Mouse (Mus musculus): ENCODE results near the gene Usp29.
A peak's percentile ranks its signal among the peaks of the same experiment; 100 is the strongest.
"Not testable (repeated sequence)": the region's sequence is repeated elsewhere in the genome, so short reads cannot be mapped to it uniquely, and the experiment has no call there.

Usp29 gene

GRCm38 (mm10) chr7:6874448-6874847 lies 144.1 kb downstream of the Usp29 start:
- DNase-seq (ENCODE audit: low spot score): no peak

DNA sequence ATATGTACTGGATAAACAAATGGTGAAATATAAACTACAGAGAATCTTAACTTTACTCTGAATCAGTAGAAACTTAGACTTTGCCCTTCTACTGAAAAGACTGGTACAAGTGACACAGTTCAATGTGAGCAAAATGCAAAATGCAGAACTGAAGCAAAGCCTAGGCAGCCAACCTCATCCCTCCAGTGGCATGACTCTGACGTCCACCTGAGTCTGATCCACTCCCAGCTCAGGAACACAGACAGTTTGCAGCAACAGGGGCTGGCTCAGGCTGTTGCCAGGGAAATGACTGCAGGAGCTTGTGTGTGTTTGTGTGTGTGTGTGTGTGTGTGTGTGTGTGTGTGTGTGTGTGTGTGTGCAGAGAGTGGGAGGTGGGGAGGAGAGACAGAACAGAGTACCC lies 147.8 kb downstream of the Usp29 start:
- DNase-seq (ENCODE audit: low spot score): no peak

- not testable (repeated sequence) for DNase-seq (ENCODE audit: low spot score)
Measured at GRCm38 (mm10) chr7:6878849-6879248, 148.5 kb downstream of the Usp29 start.

DNA sequence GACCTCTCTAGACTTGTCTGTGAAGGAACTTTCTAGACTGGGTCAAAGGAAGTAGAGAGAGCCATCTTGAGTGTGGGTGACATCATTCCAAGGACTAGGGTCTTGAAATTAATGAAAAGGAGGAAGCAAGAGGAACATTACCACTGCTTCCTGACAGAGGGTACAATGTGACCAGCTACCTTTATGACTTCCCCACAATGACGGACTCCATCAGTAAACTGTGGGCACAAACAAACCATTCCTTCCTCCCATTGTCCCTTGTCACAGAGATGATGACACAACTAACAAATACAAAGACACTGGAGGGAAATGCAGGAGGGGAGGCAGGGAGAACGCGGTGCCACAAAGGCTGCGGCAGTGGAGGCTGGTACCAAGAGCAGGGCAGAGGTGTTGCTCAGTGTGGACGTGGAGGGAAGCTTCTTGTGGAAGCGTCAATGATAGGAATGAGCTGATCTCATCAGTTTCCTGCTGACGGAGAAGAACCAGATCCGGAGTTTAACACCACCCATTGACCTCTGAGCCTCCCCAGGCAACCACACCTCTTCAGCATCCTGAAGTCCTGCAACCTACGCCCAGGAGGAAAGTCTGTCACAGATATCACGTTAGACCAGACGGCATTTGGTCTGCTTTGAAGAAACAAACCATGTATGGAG lies 149.3 kb downstream of the Usp29 start:
- DNase-seq (ENCODE audit: low spot score): no peak

- DNase-seq (ENCODE audit: low spot score): not testable (repeated sequence)
Measured at GRCm38 (mm10) chr7:6880918-6881317, 150.5 kb downstream of the Usp29 start.

DNA sequence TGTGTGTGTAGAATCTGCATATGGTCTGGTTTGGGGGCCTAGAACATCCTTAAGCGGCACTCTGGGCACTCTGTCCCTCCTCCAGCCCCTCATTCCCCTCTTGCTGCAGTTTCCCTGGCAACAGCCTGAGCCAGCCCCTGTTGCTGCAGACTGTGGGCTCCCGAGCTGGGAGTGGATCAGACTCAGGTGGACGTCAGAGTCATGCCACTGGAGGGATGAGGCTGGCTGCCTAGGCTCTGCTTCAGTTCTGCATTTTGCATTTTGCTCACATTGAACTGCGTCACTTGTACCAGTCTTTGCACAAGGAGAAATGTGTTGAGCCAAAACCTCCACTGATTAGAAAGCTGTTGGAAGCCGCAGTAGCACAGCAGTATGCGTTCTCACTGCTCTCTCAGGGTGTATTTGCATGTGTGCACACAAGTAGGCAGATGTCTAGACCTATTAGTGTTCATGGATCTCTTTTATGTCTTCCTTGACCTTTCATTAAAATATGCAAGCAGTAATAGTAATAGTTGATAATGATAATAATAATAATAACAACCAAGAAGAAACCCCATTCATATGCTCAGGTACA lies 151.2 kb downstream of the Usp29 start:
- no peak for DNase-seq (ENCODE audit: low spot score)

DNA sequence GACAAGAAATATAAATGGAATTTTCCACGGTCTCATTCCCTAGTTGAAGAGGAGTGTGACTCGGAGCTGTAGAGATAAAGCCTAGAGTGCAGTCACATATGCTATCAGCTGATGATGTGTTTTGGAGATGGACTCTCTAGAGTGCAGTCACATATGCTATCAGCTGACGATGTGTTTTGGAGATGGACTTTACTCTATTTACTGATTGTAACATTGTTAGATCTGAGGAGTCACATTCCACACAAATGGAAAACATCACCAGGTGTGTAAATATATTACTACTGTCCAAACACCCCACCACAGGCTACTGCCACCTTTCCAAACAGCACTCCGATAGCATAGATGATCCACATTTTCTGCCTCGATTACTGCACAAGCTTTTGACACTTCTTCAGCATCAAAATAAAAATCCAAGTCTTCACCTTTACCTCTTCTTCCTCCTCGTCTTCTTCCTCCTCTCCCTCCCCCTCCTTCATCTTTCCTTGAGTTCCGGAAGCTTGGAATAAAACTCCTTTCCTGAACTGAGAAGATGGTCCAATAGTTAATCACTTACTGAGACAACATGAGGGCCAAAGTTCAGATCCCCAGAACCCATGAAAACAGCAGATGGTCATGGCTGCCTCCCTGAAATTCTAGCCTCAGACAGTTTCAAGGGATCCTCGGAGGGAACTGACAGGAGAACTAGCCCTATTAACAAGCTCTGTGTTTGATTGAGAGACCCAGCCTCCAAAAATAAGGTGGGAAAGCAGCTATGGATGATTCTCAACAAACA lies 153.2 kb downstream of the Usp29 start:
- DNase-seq (ENCODE audit: low spot score): no peak

DNA sequence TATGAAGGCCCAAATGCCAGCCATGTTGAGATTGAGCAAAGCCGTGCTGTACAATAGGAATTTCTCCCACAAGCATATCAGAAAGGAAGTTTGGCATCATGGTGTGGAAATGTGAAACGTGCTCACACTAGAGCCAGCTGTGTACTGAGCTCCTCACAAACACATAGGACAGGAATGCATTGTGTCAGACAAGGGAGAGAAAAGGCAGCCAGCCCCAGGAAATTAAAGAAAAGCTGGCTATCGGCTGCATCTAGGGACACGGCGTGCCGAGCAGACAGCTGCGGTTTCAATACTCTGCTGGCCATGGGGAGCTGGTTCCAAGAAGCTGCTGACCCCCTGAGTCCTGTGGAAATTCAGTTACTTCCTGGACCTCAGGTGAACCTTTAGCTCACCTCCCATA lies 155.0 kb downstream of the Usp29 start:
- no peak for DNase-seq (ENCODE audit: low spot score)

DNA sequence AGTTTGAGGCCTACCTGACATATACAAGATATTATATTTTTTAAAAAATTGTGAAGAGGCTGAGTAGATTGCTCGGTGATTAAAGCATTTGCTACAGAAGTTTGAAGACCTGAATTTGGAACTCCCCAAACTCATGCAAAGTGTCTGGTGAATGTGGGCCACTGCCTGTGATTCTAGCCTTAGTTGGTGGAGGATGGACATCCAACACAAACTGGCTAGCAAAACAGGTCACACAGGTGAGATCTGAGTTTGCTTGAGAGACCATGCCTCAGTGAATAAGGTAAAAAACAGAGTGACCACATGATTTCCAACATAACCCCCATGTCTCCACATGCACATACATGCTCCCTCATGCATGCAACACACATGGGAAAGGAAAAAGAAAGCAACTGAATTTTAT lies 156.5 kb downstream of the Usp29 start:
- no peak for DNase-seq (ENCODE audit: low spot score)

- DNase-seq (ENCODE audit: low spot score): no peak
Measured at GRCm38 (mm10) chr7:6889871-6890270, 159.5 kb downstream of the Usp29 start.

GRCm38 (mm10) chr7:6891206-6891605 lies 160.8 kb downstream of the Usp29 start:
- no peak for DNase-seq (ENCODE audit: low spot score)

- DNase-seq (ENCODE audit: low spot score): peak; percentile 6
Measured at GRCm38 (mm10) chr7:6897021-6897420, 166.6 kb downstream of the Usp29 start.

DNA sequence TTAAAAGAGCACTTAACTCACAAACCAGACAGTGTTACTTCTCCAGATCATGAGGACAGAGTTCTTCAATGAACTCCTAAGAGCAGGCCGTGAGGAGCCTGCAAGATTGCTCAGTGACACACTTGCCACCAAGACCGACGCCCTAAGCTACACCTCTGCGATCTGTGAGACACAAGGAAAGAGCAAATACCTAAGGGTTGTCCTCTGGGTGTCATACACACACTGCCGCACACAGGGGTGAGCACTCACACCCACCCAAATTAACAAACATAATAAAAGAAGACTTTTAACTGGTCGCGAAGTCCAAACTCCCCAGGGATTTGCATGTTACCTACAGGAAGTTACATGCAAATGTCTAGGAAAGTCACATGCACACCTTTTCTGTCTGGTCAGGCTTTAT lies 170.3 kb downstream of the Usp29 start:
- DNase-seq (ENCODE audit: low spot score): no peak

GRCm38 (mm10) chr7:6903489-6903888 lies 173.1 kb downstream of the Usp29 start:
- DNase-seq (ENCODE audit: low spot score): no peak

GRCm38 (mm10) chr7:6910527-6910926 lies 180.1 kb downstream of the Usp29 start:
- DNase-seq (ENCODE audit: low spot score): no peak

DNA sequence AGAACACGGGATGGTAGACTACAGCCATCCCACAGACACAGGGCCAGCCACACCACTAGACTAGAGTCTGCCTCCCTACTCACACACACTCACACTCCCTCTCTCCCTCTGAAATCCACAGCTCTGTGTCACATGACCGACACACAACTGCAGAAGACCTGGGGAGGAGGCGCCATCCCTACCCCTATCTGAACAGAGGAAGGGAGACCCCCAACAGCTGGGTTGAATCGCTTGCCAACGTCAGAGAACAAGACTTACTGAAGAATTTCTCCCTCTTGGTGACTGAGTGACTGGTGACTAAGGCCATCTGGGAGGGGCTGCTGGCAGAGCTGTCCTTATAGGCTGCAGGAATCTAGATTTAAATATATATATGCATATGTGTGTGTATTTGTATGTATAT lies 181.4 kb downstream of the Usp29 start:
- DNase-seq (ENCODE audit: low spot score): no peak

DNA sequence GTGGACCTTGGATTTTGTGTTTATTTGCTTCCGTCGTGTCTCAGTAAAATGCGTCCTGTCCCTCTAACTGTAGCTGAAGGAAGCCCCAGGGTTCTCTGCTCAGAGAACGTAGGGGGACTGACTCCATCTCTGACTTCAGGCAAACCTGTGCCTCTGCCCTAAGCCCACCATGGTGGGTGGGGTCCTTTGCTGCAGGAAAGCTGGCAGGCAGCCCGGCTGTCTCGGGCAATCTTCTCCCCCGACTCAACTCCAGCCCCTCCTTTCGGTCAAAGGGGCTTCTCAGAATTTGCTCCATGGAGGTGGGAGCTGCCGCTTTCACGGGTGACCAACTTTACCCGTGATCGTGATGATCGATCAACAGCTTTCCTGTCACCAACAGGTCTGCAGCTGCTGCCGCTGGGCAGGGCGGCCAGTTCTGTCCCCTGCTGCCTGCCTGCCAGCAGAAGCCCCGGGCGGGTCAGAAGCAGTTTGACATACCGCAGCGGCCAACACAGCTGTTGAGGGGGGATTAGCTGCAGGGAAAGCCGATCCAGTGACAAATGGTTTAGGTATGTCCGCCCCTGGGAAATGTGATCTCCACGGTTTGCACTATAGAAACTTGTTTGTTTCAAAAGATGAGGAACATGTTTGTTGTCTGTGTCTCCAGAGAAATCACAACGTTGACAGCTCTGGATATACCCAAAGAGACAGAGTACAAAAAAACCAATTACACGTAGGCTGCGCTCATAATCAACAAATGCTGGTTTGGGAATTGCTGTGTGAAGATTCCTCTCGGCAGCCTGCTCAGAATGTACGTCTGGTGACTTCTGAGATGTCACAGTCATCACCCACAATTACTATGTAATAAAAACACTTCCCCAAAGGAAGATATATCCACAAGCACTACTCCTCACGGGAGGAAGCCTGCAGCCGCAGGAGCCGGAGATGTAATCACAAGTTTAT lies 183.3 kb downstream of the Usp29 start:
- peak; percentile 11 for DNase-seq (ENCODE audit: low spot score)

DNA sequence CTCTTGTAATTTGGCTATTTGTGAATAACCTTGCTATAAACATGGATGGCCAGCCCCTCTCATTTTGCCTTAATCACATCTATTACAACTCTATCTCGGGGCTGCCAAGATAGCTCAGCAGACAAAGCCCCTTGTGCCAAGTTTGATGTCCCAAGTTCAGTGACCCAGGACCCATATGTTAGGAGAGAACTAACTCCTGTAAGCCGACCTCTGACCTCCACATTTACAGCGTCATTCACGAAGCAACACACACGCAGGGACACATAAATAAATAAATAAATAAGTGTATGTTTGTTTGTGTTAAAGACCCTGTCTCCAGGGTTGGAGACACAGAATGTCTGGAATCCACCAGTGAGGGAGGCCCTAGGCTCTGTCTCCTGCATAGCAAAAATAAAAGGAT lies 186.7 kb downstream of the Usp29 start:
- no peak for DNase-seq (ENCODE audit: low spot score)

DNA sequence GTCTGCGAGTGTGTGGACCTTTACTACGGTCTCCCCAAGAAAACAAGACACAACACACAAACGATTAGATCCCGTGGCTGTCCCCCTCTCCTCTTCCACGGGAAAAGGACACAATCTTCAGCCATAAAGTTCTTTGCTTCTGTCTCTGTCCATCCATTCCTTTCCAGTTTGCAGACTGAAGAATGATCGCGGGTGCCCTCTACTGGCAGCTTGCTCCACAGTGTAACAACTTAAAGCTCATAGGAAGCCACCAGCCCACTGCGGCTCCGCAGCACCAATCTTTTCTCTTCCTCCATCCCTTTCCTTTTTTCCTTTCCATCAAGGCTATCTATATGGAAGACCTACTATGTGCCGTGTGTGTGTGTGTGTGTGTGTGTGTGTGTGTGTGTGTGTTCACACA lies 187.9 kb downstream of the Usp29 start:
- peak; percentile 74 for DNase-seq (ENCODE audit: low spot score)

- DNase-seq (ENCODE audit: low spot score): no peak
Measured at GRCm38 (mm10) chr7:6919131-6919870, 188.9 kb downstream of the Usp29 start.

GRCm38 (mm10) chr7:6923515-6923914 lies 193.1 kb downstream of the Usp29 start:
- DNase-seq (ENCODE audit: low spot score): no peak

Data from ovary, postnatal 36 days (tissue).